Mouse (Mus musculus) 3134 (cell line): ENCODE results near the gene Thbs1.

Experiments used
- DNase-seq: peaks from one replicate; pipeline ENCODE4 v3.0.0-alpha.2; 2011; ENCODE audit warnings: low spot score; ENCODE audit not compliant: insufficient read length; ENCODE audit errors: extremely low read depth

Gene Thbs1

DNA sequence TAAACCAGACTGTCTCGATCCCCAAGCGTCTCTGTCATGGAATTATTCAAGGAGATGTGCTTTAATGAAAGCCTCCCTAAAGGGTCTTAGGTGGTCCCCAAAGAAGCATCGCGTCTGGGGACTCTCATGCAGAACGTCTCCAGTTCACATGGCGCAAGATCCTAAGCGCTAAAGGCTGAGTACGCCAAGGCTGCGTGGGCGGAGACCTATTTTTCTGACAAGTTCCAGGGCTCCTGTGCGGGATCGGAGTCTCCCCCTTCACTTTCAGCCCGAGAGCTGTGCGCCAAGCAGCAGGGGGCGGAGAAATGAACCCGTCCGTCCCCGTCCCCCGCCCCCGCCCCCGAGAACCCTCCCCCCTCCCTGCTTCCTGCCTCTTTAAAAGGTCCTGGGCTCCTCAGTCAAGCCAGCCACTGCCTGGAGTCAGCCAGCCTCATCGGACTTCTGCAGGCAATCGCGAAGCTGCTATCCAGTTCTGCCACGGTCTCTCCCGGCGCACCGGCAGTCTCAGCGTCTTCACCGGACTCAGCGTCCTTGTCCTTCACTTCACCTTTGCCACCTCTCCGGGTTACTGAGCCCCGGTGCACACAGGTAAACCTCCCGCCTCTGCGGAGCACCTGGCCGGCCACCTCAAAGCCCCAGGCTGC lies at the start of gene Thbs1:
Gene Thbs1, plus strand, starts transcription at position 389 of the 644 bp plus-strand sequence.
- DNase-seq: peak; percentile 86

DNA sequence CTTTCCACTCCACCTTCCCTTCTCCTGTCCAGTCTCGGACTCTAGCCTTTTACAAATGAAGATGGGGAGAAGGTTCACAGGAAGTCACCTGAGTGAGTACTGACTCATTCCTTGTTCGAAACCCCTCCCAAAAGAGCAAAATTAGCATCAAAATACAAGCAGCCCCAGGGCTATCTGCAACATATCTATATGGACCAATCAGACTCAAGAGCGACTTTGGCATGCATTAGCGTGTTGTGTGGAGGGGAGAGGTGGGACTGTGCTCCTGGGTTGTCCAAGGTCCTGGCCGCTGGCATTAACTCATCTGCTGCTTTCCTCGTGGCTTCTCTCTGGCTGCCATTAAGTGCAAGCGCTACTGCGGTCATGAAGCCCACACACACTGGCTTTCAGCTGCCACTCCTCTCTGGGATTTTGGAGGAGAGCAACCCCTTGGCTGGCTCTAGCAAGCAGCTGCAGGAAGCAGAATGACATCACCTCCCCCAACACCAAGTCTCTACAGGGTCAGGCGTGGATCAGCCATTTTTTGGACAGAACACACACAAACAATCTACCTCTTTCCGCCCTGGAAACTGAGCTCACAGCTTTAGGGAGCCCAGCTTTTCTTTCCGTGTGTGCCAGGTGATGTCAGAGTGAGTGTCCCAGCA lies 47.4 kb upstream of the Thbs1 start:
- DNase-seq: no peak

DNA sequence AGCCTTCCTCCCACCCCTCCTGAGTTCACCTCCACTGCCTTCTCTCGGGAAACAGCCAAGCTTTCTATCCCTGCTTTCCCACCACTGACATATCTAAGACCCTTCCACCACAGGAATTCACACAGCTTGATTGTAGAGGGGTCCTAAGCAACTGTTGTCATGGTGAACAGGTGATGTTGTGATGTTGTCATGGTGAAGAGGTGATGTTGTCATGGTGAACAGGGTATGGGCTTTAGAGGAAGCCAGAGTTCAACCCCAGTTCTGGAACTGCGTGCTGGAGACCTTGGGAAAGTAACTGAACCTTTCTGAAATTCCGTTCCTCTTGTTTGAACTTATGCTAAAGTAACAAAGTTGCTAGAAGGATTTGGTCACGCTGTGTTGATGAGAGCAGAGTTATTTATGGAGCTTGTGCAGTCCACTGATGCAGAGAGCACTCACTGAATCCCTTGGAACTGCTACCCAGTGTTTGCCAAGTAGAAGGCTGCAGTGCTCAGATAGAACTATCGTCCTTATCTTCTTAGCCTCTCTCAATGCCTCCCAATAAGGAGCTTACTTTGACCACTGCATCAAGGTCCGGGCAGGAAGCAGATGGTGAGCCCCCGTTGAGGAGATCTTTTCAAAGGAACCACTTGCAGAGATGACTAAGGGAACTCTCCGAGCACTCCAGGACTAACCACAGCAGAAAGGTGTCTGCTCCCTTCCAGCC lies 45.5 kb upstream of the Thbs1 start:
- no peak for DNase-seq

DNA sequence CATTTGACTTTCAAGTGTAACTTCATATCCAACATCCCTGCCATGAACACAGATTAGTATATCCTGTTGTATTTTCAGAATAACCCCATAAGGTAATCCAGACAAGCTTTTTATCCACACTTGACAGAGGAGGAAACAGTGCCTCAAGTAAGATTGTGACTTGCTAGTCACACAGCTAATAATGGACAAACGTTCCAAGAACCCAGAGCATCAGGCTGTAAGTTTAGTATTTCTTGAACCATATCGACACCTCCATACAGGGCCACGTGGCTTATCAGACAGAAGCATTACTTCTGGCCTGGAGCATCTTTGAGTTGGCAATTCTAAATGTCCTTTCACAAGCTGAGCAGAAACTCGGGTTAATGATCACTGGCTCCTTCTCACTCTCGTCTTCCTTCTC lies 41.7 kb upstream of the Thbs1 start:
- no peak for DNase-seq

DNA sequence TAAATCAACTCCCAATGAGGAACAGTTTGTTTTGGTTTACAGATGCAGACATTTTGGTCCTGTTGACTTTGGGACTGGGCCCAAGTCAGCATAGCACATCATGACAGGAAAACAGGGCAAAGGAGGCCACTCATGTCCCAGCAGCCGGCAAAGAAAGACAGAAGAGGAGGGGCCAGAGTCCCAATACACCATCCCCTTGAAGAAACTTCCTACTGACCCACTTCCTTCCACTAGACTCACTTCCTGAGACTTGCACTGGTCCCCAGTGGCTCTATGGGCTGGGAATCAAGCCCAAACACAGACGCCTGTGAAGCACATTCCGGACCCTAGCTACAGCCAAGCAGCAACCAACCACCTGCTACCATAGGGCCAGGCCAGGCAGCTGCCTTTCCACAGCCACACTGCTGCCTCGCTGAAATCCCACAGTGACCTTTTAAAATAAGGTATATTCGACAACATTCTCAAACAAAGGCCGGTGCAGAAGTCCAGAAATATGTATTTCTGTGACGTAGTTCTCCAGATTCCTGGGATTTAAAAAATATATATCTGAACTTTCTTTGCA lies 38.8 kb upstream of the Thbs1 start:
- no peak for DNase-seq

DNA sequence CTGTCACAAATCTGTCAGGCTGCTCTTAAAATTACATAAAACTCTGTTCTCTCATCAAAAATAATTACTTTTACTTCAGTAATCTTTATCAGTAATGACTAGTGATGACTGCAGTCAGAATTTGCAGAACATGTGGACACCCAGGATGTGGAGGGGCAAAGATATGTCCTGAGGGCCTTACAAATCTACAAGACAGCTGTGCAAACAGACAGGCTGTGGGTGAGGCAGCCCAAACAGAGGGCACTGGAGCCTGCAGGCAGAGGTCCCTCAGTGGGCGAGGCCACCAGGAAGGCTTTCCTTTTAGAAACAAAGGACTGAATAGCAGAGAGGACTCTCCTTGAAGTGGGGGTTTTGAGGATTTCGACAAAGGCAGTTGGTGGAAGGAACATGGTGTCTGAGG lies 37.6 kb upstream of the Thbs1 start:
- no peak for DNase-seq

DNA sequence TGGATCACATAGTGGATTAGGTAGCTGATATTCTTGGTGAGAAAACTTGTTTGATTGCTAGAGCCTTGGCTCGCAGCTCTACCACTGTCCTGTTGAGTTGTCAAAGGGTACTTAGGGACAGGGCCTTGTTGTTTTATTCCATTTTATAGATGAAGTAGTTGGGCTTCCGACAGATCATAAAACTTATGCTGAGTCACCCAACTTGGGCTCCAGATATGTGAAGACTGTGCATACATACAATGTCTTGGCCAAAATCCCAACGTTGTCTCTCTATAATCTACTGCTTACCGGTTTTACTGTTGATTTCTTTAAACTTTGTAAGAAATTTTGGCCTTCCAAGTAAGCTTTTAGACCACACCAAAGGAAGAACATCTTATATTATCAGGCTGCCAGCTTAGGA lies 36.5 kb upstream of the Thbs1 start:
- DNase-seq: no peak

DNA sequence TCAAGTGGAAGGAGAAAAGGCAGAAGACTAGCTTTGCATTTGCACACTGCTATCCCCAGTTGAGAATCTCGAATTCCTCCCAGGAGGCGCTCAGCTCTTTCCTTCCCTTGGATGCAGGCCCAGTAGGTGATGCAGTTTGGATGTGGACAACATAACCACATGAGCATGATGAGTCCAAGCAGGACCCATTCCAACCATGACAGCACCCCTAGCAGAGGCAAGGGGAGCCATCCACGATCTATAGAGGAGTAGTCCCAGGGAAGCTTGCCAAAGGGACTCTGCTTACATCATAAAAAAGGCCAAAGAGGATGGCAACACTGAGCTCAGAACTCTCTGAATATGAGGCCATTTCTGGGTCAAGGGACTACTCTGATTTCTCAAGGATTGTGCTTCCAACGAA lies 32.5 kb upstream of the Thbs1 start:
- peak; percentile 63 for DNase-seq

DNA sequence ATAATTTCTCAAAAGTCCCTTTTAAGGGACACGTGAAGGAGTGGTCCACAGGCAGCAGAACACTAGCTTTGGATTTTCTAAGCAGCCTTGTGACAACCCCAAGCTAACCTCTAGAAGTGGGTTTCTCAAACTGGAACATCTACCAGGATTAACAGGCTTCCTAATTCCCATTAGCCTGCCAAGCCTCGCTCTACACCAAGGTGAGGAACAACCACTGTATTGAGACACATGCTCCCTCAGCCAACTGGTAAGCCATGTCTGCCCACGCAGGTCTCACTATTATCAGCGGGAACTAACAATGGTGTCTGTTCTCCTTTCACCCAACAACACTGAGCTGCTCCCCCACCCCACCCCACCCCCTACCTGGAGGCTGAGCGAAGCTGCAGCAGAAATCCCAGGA lies 30.1 kb upstream of the Thbs1 start:
- DNase-seq: no peak

DNA sequence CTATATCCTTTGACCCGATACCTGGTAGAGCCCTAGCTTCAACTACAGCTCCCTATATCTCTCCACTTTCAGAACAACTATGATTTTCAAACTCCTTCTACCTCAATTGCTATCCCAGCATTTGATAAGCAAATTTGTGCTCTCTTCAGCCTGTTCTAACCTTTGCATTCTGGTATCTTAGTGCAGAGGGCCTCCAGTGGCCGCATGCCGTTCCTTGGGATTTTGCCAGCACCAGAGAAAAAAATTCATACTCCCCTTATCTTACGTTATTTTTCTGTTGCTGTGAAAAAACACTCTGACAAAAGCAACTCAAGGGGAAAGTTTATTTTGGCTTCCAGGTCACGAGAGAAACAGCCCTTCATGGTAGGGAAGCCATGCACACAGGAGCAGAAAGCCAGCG lies 28.0 kb upstream of the Thbs1 start:
- no peak for DNase-seq

DNA sequence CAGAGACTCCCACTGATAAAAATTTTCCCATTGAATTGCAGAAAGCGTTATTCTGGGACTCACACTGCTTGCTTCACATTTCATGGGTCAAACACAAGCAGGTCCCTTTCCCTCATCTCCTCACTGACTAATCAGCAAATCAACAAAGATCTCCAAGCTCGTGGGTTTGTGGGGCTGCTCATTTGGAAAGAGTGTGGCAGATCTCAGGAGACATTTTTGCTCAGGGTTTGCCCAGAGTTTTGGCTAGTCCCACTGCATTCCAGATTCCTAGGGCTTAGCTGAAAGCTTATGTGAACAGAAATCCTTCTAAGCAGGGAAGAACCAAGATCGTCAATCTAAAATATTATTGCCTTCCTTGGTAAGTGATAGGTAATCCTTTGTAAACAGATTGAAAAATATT lies 27.0 kb upstream of the Thbs1 start:
- no peak for DNase-seq

DNA sequence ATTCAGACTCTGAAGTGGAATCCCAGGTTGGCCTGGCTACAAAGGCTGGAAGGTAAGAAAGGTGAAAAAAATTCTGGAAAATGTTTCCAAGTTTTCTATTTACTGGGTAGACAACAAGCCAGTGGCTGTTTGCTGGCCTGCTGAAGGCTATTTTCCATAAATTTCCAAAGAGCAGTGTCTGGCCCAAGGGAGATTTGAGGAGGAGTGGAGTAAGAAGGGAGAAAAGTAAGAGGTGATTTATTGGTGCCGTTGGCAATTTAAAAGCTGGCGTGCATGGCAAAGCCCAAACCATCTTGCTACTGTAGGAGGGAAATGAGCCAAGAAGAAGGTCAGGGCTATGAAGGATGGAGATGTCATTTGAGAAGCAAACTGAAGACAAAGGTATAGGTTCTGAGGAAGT lies 26.0 kb upstream of the Thbs1 start:
- no peak for DNase-seq

DNA sequence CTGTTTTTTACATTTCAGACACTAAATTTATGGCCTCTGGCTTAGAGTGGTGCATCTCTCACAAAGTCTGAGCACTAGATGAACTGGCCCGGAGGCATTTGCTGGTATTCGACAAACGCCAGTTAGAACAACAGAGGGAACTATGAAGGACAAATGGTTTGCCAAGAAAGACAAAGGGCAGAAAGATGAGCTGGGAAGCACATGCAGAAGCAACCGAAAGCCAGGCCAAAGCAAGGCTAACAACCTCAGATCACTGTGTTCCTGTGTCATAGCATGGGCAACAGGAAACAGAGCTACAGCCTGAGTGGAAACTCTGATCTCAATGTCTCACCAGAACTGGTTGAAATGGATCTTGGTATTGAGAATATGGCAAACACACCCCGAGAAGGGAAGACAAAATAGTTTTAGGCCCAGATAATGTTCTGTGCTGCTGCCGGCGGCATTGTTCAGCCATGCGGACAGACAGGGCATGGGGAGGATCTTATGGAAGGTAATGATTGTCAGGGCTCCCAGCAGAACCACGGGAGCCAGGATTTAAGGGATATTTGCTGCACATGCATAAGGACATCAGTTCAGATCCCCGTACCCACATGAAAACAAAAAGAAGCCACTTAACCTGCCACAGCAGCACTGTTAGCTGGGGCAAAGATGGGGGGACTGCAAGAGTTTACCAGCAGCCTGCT lies 24.5 kb upstream of the Thbs1 start:
- no peak for DNase-seq

DNA sequence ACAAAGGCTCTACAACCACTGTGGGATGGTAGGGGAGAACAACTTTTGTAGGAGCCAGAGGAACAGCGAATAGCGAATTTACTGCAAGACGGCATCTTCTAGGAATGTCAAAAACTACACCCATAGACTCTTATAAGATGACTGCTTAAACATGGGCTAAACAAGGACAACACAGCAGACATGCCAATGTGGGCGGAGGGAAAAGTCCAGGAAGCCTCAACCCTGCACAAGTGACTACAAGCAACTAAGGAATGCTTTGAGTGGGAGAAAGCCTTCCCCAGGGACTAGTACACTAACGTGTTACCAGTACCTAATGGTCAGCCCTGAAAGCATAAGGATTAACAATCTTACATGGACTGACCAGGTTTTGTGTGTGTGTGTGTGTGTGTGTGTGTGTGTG lies 20.4 kb upstream of the Thbs1 start:
- no peak for DNase-seq

DNA sequence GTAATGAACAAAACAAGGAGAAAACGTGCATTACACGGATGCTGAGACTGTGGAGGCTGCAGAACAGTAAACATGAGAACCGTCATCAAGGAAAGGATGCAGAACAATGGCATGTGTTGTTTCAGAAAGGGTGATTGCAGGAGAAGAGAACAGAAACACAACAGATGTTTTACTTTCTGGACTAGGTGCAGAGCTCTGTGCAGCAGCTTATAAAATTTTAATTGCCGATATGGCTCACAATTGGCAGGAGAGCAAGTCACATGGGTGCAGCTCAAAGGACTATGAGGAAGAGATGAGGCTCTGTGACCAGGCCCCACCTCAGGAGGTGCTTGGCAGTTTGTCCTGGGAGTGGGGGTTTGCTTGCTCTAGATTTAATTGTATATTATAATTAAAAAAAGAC lies 12.6 kb upstream of the Thbs1 start:
- DNase-seq: no peak

DNA sequence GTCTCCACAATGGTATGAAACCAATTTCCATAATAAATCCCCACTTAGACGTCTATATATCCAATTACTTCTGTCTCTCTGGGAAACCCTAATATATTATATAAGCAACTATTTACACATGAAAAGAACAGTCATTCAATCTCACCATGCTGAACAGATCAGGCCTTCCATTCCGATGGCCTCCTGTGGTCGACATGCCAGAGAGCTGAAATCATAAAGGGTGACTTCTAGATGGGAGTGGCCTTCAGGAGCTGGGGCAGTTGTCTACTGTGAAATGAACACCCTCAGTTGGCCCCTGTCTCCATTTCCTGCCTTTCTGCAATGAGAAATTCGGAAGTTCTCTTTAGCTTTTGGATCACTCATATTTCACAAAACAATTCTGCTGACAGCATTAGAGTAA lies 9.5 kb upstream of the Thbs1 start:
- DNase-seq: peak; percentile 44

DNA sequence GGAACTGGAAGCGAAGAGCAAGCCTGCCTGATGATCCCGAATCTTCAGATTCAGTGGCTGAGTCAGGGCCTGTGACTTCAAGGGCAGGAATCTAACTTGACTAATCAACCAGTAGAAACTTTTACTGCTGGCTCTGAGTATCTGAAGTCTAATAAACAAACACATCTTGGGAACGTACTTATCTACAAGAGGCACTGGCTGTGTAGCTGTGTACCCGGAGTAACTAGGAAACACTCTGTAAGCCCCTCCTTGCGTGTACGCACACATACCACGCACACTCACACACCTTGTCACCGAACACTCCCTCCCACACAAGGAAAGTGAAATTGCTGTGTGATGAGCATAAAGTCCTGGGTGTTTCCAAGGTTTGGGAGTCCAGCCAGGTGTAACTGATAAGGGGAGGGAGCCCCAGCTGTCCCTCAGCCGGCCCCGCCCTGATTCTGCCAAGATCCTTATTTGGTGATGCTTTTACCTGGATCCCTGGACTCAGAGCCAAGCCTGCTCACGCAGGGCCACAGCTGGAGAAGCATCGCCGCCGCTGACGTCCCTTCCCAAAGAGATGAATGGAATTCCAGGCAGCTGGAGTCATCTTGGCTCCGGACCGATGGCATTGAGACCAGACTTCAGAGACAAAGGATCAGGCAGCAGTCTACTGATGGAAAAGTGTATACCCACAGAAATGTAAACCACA lies 1.3 kb upstream of the Thbs1 start:
- DNase-seq: peak; percentile 89

DNA sequence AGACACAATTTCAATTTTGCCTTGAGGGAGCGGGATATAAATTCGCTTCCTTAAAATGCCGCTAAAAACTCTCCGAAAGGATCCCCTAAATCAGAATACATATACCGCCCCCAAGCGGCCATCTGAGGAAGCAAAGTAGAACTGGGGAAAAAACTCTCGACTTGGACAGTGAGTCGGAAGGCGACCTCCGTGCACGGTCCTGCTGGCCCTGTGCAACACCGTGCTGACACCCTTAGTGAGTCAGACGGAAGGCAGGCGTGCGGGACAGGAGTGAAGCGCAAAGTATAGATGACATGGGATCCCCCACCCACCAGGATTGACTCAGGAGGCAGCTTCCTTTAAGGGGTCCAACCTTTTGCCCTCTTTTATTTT lies 574 bp upstream of the Thbs1 start:
- DNase-seq: peak; percentile 84

DNA sequence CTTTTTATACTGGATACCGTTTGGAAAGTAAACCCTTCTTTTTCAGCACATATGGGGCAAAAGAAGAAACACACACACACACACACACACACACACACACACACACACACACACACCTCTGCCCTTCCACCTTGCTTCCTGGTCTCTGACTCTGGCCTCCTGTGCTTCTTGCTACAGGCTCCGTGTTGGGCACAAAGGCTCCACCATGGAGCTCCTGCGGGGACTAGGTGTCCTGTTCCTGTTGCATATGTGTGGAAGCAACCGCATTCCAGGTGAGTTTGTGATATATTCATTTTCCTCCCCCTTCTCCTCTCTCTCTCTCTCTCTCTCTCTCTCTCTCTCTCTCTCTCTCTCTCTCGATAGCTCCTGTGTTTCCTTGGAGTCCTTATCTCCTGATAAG lies 762 bp downstream of the Thbs1 start:
- DNase-seq: peak; percentile 57

DNA sequence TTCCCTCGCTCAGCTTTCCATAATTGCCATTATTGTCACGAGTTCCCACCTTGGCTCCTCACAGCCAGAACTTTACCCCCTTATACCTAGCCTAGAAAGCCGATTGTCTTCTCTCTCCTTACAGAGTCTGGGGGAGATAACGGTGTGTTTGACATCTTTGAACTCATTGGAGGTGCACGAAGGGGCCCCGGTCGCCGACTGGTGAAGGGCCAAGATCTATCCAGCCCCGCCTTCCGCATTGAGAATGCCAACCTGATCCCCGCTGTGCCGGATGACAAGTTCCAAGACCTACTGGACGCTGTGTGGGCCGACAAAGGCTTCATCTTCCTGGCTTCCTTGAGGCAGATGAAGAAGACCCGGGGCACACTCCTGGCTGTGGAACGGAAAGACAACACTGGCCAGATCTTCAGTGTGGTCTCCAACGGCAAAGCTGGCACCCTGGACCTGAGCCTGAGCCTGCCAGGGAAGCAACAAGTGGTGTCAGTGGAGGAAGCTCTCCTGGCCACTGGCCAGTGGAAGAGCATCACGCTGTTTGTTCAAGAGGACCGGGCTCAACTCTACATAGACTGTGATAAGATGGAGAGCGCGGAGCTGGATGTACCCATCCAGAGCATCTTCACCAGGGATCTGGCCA lies 1.3 kb downstream of the Thbs1 start:
- peak; percentile 73 for DNase-seq
